Mouse (Mus musculus) liver, embryonic 11.5 days (tissue): ENCODE measurements around the gene Rnpepl1. TPM values are rescaled to one million over a fixed set of nuclear protein-coding genes. Genes with fewer than 3 reads are reported as not detected.

Experiments
- ATAC-seq: fragments of 200-750 bp; cut with Nextera tagmentation; replicated peaks from 2 replicates; pipeline ENCODE4 v1.8.0; 2017; ENCODE audit warnings: moderate number of reproducible peaks, mild to moderate bottlenecking, moderate TSS enrichment, moderate library complexity; ENCODE audit not compliant: low FRiP score
- DNase-seq: peaks from one replicate; pipeline ENCODE4 v3.0.0-alpha.2; 2017; ENCODE audit warnings: low spot score
- H3K27ac ChIP-seq: fragments of 300-500 bp; sonication (generic); 2 replicates; pipeline ENCODE4 v1.5.1; 2014; ENCODE audit warnings: mild to moderate bottlenecking, low read depth, low read length, control low read depth
- H3K27me3 ChIP-seq: fragments of 300-500 bp; sonication (generic); replicated peaks from 2 replicates; pipeline ENCODE4 v1.6.1; 2014; ENCODE audit warnings: low read length, mixed read lengths; ENCODE audit not compliant: control insufficient read depth, insufficient read depth
- H3K36me3 ChIP-seq: fragments of 300-500 bp; sonication (generic); 2 replicates; pipeline ENCODE4 v1.6.1; 2014; ENCODE audit warnings: mild to moderate bottlenecking, low read length, moderate library complexity, mixed read lengths; ENCODE audit not compliant: control insufficient read depth, insufficient read depth
- H3K4me1 ChIP-seq: fragments of 300-500 bp; sonication (generic); replicated peaks from 2 replicates; pipeline ENCODE4 v1.6.1; 2014; ENCODE audit warnings: low read length, mixed read lengths; ENCODE audit not compliant: control insufficient read depth, insufficient read depth
- H3K4me2 ChIP-seq: fragments of 300-500 bp; sonication (generic); 2 replicates; pipeline ENCODE4 v1.6.1; 2014; ENCODE audit warnings: mild to moderate bottlenecking, control low read depth, moderate library complexity
- H3K4me3 ChIP-seq: fragments of 300-500 bp; sonication (generic); 2 replicates; pipeline ENCODE4 v1.5.1; 2014; ENCODE audit warnings: low read depth, low read length, control low read depth
- H3K9ac ChIP-seq: fragments of 300-500 bp; sonication (generic); 2 replicates; pipeline ENCODE4 v1.6.1; 2014; ENCODE audit warnings: low read depth, low read length, control low read depth
- H3K9me3 ChIP-seq: fragments of 300-500 bp; sonication (generic); 2 replicates; pipeline ENCODE4 v1.6.1; 2016; ENCODE audit warnings: low read length, inconsistent platforms, mixed read lengths; ENCODE audit not compliant: control insufficient read depth
- WGBS: fragments of 180-500 bp; shearing (Covaris S2); extraction: QIAGEN DNeasy Blood & Tissue Kit; methylation state at CpG from one replicate; pipeline ENCODE4 v1.1.7; 2014; 5-methylcytosine and 5-hydroxymethylcytosine counted together
- polyA plus RNA-seq: library from polyadenylated mRNA; unstranded; fragments of >200 nt; fragmentation: Nextera tagmentation; extraction: Ambion mirVana; gene quantifications from 2 replicates; pipeline ENCODE4 v1.2.1, GENCODE M21; 2014

Gene Rnpepl1
- polyA plus RNA-seq, 1 experiment from 2014 or later, result 26.5 TPM

DNA sequence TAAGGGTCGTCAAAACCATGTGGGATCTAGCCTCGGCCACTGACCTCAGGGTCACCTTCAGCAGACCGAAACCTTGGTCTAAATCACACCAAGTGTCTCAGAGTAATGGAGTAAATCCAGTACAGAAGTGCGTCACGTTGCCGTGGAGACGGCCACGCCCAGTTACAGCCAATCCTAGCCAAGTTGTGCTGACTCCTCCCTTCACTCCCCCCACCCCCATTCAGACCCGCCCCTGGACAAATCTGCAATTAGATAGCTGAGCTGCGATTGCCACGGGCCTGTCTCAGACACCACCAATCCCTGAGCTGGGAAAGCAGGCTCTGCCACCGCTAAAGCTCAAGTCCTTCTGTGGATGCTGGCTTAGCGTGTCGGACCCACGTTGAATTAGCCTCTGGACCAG, 7.8 kb upstream of the Rnpepl1 start, which contains the start of gene Ankmy1:
Gene Ankmy1 (minus strand): TSS at position 121 of the 400 bp plus-strand sequence.
- no peaks in the 10 kb centered on the region for H3K9me3 ChIP-seq
- no peak within 1 kb of the TSS for H3K9ac ChIP-seq
- H3K4me2 ChIP-seq, result peak within 1 kb of the TSS; percentile 51
- WGBS, result 3% methylated on average over 15 of the region's 15 CpGs
- H3K27me3 ChIP-seq, result peaks cover 18% of the 10 kb centered on the region
- DNase-seq, result peak; percentile 55
- H3K27ac ChIP-seq, result no peak within 1 kb of the TSS
- ATAC-seq, result no peak
- no peaks in the 10 kb centered on the region for H3K36me3 ChIP-seq
- H3K4me1 ChIP-seq, result peaks cover 10% of the 10 kb centered on the region
- peak within 1 kb of the TSS; percentile 23; the same call in 1 of the 2 replicates for H3K4me3 ChIP-seq

DNA sequence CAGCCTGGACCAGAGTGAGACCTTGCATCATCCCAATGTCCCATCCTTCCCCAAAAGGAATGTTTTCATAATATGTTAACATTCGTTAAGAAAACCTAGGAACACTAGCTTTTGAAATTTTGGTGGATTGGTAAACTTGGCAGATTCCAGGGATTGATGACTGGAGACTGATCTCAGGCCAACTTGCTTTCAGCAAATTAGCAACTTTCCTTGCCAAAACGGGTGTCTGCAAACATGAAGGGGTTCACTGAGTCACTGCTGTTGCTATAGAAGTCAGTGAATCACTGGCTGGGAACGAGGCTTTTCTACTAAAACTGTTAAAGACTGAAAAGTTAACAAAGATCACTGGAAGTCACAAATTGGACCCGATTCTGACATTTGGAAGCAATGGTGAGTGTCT, 7.0 kb upstream of the Rnpepl1 start:
- H3K4me2 ChIP-seq, result no peak overlapping the region
- H3K4me1 ChIP-seq, result peaks cover 14% of the 10 kb centered on the region
- DNase-seq, result no peak
- H3K4me3 ChIP-seq, result no peak overlapping the region
- H3K9ac ChIP-seq, result no peak overlapping the region
- ATAC-seq, result no peak
- no peaks in the 10 kb centered on the region for H3K36me3 ChIP-seq
- no peak overlapping the region for H3K27ac ChIP-seq
- H3K27me3 ChIP-seq, result peaks cover 18% of the 10 kb centered on the region
- H3K9me3 ChIP-seq, result no peaks in the 10 kb centered on the region
- 71% methylated on average over 4 of the region's 4 CpGs for WGBS

DNA sequence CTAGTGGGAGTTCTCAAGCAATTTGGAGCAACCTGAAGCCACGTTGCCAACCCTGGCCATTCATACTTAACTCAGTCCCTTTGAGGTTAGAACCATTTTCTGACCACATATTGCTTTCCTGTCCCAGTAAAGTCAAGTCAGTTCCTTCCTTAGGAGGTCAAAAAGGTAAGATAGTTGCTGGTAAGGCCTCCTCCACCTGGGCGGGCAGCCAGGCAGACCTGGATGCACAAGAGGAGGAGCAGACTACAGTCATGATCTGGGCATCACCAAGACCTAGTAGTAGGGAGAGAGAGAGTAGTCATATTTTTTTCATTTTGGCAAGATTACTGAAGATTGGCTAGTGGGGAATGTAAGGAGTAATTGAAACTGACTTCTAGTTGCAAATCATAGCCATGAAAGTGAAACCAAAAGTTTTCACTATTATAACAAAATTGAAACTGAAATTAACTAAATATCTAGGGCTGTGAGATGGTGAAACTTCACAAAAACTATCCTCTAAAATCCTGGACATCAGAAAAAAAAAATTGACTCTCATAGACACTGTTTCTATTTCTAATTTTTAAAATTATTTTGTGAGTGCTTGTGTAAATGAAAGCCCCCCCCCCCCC, 4.8 kb upstream of the Rnpepl1 start:
- no peaks in the 10 kb centered on the region for H3K36me3 ChIP-seq
- H3K27ac ChIP-seq, result no peak overlapping the region
- H3K9me3 ChIP-seq, result no peaks in the 10 kb centered on the region
- H3K4me3 ChIP-seq, result no peak overlapping the region
- no peak overlapping the region for H3K4me2 ChIP-seq
- 84% methylated on average over 2 of the region's 2 CpGs for WGBS
- H3K4me1 ChIP-seq, result peaks cover 21% of the 10 kb centered on the region
- no peak overlapping the region for H3K9ac ChIP-seq
- no peak for DNase-seq
- ATAC-seq, result no peak
- peaks cover 13% of the 10 kb centered on the region for H3K27me3 ChIP-seq

DNA sequence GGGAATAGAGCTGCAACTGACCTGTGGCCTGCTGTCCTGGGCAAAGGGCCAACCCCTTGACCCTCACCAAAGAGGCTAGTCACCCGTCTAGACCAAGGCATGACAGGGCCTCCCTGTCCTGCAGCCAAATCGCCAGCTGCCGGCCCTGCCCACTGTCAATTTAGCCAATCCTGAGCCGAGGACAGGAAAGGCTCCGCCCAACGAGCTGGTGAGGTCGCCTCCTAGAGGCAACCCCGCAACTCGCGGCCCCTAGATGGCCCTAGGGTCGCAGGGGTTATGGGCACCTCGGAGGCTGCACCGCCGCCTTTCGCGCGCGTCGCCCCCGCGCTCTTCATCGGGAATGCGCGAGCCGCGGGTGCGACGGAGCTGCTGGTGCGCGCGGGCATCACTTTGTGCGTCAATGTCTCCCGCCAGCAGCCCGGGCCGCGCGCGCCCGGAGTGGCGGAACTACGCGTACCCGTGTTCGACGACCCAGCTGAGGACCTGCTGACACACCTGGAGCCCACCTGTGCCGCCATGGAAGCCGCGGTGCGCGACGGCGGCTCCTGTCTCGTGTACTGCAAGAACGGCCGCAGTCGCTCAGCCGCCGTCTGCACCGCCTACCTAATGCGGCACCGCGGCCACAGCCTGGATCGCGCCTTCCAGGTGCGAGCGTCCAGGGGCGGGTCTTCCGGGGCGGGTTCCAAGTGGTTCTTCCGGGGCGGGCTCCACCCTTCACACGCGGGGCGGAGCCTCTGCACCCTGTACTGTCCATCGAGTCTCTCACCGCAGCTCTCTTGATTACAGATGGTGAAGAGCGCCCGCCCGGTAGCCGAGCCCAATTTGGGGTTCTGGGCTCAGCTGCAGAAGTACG, 3.6 kb upstream of the Rnpepl1 start, which contains the start of gene Dusp28:
Gene Dusp28 (plus strand): TSS at position 203 of the 853 bp plus-strand sequence.
- H3K36me3 ChIP-seq, result no peaks in the 10 kb centered on the region
- peak within 1 kb of the TSS; percentile 87 for H3K27ac ChIP-seq
- H3K9me3 ChIP-seq, result no peaks in the 10 kb centered on the region
- H3K9ac ChIP-seq, result peak within 1 kb of the TSS; percentile 81
- ATAC-seq (peak; percentile 88), DNase-seq (peak; percentile 86)
- peaks cover 25% of the 10 kb centered on the region for H3K4me1 ChIP-seq
- peaks cover 9% of the 10 kb centered on the region for H3K27me3 ChIP-seq
- H3K4me3 ChIP-seq, result peak within 1 kb of the TSS; percentile 83
- peak within 1 kb of the TSS; percentile 86 for H3K4me2 ChIP-seq
- WGBS, result under 1% methylated on average over 81 of the region's 81 CpGs

DNA sequence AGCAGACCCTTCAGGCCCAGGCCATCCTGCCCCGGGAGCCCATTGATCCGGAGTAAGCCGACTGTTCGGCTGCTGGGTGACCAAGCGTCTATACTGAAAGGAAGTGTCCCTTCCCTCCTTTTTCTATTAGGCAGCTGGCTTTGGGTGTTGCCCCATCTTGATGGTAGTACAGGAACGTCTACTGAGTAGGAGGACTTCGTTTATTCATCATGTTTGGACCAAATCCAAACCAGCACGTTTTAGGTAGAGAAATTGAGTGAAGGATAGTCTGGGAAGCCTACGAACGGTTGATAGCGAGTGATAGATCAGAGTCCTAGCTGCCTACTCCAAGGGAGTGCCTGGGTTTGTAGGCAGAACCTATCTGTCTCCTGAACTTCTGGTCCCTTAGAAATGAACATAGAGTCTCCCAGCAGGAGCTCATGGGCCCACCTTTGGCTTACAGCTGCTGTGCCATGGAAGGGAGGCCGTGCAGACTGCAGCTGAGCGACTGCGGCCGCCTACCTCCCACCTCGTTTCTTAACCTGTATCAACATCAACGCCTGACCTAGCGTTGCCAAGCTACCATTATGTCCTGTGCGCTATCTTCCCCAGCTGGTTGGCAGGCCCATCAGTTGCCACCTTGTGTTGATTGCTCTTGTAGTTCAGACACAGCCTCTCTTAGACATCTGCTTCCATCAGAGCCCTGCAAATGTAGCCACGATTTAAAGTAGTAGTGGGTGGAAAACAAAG, 2.8 kb upstream of the Rnpepl1 start:
- no peak for DNase-seq
- Histone ChIP-seq H3K4me3 (peak overlapping the region; percentile 83), H3K9me3 (no peaks in the 10 kb centered on the region), H3K9ac (peak overlapping the region; percentile 81), H3K4me1 (peaks cover 27% of the 10 kb centered on the region), H3K27me3 (0 out of 2 replicates have a peak, but pooled peaks cover 3% of the 10 kb centered on the region), H3K4me2 (peak overlapping the region; percentile 86), H3K27ac (peak overlapping the region; percentile 87), H3K36me3 (no peaks in the 10 kb centered on the region)
- peak; percentile 8 for ATAC-seq
- 45% methylated on average over 20 of the region's 20 CpGs for WGBS

DNA sequence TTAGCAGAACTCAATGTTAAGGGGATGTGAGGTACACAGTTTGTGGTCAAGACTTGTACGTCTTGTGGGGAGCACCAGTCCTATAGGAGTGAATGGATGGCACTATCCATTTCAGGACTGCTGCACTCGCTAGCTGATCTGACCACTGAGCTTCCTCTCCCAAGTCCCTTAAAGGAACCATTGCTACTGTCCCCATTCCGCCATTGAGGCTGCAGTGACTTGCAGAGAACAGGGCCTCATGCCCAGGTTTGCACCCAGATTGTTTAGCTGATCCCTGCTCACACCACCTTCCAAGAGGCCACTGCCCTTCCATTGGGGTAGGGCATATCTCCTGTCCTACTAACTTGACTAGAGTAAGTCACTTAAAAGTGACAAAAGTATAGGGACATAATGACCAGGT, 1.9 kb upstream of the Rnpepl1 start:
- no peaks in the 10 kb centered on the region for H3K9me3 ChIP-seq
- no peak for ATAC-seq
- H3K4me3 ChIP-seq, result no peak overlapping the region
- WGBS, result 83% methylated on average over 3 of the region's 3 CpGs
- no peaks in the 10 kb centered on the region for H3K36me3 ChIP-seq
- no peaks in the 10 kb centered on the region for H3K27me3 ChIP-seq
- H3K27ac ChIP-seq, result no peak overlapping the region
- H3K4me1 ChIP-seq, result peaks cover 23% of the 10 kb centered on the region
- DNase-seq, result no peak
- H3K9ac ChIP-seq, result no peak overlapping the region
- no peak overlapping the region for H3K4me2 ChIP-seq

DNA sequence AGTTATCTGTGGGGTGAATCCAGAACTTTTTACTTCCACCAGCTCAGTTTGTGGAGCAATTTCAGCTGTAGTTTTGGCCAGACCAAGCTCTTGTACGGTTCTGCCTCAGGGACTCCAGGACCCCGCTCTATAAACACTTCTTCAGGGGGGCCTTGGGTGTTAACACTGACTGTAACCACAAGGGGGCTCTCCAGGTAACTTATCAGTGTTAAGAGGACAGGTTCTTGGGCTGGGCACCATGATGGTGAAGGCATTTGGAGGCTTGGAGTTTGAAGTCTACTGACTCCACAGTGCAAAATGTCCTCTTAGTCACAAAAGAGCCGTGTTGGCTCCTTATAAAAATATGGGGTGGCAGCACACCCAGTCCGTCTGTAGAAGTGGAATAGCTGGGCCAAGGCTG, 1.5 kb upstream of the Rnpepl1 start:
- no peaks in the 10 kb centered on the region for H3K36me3 ChIP-seq
- H3K27me3 ChIP-seq, result no peaks in the 10 kb centered on the region
- peaks cover 23% of the 10 kb centered on the region for H3K4me1 ChIP-seq
- ATAC-seq, result no peak
- no peak overlapping the region for H3K9ac ChIP-seq
- H3K4me3 ChIP-seq, result no peak overlapping the region
- no peak overlapping the region for H3K4me2 ChIP-seq
- DNase-seq, result no peak
- 68% methylated on average over 4 of the region's 4 CpGs for WGBS
- no peaks in the 10 kb centered on the region for H3K9me3 ChIP-seq
- no peak overlapping the region for H3K27ac ChIP-seq

DNA sequence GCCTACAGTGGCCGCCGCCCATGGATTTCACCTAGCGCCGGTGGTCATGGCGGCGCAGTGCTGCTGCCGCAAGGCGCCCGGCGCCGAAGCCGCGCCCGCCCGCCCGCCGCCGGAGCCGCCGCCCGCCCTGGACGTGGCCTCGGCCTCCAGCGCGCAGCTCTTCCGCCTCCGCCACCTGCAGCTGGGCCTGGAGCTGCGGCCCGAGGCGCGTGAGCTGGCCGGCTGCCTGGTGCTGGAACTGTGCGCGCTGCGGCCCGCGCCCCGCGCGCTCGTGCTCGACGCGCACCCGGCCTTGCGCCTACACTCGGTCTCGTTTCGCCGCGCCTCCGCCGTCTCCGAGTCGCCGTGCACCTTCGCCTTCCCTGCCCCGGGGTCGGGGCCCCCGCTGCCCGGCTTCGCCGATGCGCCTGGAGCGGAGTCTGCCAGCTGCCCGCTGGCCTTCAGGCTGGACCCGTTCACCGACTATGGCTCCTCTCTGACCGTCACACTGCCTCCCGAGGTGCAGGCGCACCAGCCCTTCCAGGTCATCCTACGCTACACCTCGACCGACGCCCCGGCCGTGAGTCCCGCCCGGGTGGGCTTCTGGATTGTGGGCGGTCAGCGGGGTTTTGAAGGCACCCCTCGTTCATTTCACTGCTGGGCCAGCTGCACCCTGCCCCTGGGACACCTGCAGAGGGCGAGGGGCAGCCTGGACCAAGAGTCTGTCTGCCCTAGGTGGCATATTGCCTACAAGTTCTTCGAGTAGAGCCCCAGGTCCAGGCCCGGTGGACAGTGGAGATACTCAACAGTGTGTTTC, 540 bp downstream of the Rnpepl1 start:
- H3K36me3 ChIP-seq, result peaks cover 4% of the 10 kb centered on the region; the same call in 1 of the 2 replicates
- H3K27me3 ChIP-seq, result no peaks in the 10 kb centered on the region
- H3K9ac ChIP-seq, result peak overlapping the region; percentile 85
- ATAC-seq (peak; percentile 16), DNase-seq (peak; percentile 55)
- H3K9me3 ChIP-seq, result no peaks in the 10 kb centered on the region
- 2% methylated on average over 64 of the region's 85 CpGs for WGBS
- H3K4me3 ChIP-seq, result peak overlapping the region; percentile 82
- peak overlapping the region; percentile 77 for H3K27ac ChIP-seq
- peak overlapping the region; percentile 80 for H3K4me2 ChIP-seq
- H3K4me1 ChIP-seq, result peaks cover 23% of the 10 kb centered on the region
